Mouse (Mus musculus): ENCODE data around the gene Syt17.
A peak's percentile ranks its signal among the peaks of the same experiment; 100 is the strongest.
"Not testable (repeated sequence)": the region's sequence is repeated elsewhere in the genome, so short reads cannot be mapped to it uniquely, and the experiment has no call there.

Syt17 gene

DNA sequence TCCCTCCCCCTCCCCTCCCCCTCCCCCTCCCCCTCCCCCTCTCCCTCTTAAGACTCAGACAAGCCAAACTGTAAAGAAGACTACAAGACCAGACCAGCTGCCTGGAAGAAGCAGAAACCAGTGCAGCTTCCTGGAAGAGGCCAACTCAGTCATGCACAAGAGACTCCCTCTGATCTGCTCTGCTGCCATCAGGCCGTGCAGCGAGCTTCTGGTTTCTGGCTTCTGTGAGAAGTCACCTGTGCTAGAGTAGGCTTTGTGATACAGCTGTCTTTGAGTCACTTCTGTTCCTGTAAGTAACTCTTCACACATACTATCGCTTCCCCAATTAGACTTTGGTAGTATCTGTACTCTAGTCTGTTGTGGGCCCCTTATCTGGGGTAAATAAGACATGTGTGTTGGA lies 68.0 kb downstream of the Syt17 start:
- DNase-seq (ENCODE audit: low spot score in 2 of 2): no peak

DNA sequence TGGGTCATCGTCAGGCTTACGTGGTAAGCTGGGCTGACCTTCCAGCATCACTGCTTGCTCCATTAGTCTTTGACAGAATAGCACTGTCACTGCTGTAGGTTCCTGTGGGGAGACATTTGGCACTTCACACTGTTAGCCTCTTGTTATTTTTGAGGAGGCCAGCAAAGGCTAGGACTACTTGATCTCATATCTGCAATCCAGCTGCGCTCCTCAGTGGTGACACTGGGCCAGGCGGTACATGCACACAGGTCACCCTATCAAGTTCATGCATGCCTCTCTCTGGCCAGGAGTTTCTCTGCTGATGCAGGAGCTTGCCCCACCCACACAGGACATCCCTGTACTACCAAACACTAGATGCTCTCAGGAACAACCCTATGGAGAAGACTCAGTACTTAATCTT lies 71.4 kb downstream of the Syt17 start:
- DNase-seq (ENCODE audit: low spot score in 2 of 2): no peak

DNA sequence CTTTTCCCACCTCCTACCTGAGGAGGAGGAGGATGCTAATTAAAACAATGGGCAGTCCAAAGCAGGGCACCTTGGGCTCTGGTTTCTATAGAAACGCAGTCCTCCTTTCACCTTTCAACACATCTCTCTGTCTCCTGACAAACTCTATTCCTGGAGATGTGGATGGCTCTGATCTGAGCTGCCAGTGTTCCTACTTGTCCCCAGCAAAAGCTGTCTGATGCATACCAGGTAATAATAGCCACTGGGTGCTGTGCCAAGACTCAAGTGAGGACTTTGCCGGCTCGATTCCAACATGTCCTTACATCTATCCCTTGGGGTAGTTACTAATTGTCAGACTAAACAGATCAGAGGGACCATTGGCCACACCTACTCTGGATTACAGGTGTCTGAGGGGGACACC lies 72.7 kb downstream of the Syt17 start:
- DNase-seq (ENCODE audit: low spot score in 2 of 2): peak in 1 of 2 experiments; percentile 56

DNA sequence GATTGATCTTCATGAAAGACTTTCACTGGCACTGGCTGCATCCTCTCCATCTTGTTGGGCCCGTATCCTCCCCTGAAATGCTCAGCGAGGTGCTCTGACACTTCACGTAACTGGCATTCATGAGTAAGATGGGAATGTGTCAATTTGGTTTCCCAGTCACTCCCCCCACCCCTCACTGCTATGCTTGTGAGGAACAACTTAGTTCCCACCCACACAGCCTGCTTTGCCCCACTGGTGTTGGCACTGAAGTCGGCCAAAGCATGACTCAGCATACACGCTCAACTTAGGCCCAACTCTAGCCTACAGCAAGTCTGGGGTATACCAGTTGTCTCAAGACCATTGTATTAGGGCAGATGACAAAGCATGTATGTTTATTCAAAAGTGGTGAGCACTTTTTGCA lies 76.7 kb downstream of the Syt17 start:
- DNase-seq (ENCODE audit: low spot score in 2 of 2): peak; percentile 47 to 53

DNA sequence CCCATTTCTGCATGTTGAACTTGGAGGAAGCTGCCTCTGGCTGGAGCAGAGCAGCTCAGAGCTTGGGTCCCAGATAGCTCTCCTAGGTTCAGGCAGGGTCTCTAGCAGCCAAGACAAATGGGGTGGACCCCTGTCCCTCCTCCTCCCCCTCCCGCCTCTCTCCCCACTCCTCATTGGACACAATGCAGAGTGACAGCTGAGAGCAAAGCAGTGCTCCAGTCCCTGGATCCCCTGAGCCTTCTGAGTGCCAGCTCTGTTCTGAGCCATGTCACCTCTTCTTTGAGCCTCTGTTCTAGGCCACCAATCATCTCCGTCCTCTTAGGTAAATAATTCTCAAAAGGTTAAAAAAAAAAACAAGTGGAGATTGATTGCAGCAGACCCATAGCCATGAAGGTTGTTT lies 78.3 kb downstream of the Syt17 start:
- DNase-seq (ENCODE audit: low spot score in 2 of 2): no peak

DNA sequence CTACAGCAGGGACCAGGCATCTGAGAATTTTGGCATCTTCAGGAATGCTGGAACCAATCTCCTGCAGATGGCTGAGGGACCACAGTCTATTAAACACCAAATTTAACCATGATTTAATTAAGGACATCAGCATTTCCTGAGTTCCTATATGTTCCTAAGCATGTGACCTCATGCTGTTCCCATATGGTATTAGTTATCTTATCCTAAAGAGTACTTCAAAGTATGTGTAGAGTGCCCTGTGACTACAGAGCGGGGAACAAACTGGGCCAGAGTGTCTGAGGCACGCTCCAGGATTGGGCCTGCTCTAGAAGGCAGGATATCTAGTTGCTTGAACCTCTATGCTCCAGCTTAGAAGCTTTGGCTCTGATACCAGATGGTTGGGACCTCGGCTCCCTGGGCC lies 82.1 kb downstream of the Syt17 start:
- no peak for DNase-seq (ENCODE audit: low spot score in 2 of 2)

DNA sequence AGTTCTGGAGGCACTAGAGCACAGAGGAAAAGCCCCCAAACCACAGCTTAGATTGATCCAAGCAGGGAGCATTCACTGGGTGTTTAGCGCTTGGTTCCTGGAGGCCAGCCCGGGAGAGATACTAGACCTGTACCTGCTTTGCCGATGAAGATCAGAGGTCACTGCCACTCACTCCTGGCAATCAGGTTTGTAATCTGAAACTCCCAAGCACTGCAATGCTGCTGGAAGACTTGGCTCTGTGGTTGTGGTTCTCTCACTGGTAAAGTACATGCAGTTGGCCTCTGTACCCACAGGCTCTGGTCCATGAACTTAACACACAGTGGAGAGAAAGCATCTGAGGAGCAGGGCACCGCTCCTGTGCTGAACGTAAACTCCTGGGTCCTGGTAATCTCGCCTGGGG lies 82.8 kb downstream of the Syt17 start:
- no peak for DNase-seq (ENCODE audit: low spot score in 2 of 2)

DNA sequence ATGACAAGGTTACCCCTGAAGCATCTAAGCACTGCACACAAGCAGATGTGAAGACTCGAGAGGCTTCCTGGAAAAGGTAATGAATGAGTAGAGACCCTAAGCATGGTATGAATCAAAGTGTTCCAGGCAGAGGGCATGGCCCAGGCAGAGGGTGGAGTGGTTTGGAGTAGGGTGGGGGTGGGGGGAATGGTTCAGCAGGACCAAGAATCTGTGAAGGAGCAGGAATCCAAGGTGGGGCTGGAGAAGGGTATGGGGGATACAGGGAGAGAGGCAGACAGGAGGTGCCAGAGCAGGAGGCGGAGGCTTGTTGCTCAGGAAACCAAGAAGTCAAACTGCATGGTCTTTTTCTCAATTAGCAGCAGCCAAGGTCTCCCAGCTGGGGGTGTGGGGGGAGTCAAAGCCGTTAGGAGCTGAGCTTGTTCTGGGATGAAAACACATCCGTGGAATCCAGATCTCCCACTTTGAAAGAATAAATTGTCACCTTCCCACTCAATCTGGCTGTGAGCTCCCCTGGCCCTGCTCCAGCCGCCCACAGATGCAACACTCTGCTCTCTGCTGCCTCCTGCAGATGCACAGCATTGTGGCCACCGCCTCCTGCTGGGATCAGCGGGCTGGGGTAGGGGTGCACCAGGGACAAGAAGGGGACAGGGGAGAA lies 83.5 kb downstream of the Syt17 start:
- DNase-seq (ENCODE audit: low spot score in 2 of 2): peak; percentile 92 to 94

DNA sequence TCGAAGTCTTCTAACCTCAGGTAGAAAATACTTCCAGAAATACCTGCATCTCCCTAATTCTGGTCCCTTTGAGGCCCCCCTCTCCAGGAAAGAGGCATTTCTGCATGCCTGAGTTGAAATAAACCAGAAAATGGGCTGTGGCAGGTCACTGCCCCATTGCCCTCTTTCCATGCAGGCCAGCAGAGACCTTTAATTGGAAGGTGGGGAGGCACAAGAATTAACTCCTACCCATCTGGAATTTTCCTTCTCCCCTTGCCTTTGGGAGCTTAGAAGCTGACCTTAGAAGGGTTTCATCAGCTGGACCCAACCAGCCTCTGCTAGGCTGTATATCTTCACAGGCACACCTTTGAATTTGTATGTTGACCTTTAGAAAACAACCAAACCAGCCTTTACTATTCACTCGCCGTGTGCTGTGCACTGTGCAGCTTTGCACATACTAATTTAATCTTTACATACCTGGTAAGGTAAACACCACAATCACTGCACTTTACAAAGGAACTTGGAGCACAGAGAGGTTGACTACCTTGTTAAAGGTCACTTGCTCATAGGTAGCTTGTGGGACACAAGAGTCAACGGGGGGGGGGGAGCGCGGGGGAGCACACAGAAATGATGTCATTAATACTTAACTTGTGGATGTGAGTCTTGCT lies 84.3 kb downstream of the Syt17 start:
- DNase-seq (ENCODE audit: low spot score in 2 of 2): no peak

DNA sequence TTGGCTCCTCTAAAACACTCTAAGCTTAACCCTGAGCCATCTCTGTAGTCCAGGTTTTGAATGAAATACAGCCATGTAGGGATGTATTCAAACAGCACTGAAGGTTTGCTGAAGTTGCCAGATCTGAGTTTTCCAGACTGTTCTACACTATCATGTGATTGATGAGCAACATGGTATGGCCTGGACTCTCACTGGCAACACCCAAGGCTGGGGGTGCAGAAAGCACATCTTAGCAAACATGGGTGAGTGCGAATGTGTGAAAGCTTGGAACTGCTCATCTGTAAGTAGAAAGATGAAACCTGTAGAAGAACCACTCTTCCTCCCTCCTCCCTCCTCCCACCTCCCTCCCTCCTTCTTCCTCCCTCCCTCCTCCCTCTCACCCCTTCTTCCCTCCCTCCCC lies 85.1 kb downstream of the Syt17 start:
- DNase-seq (ENCODE audit: low spot score in 2 of 2): no peak

DNA sequence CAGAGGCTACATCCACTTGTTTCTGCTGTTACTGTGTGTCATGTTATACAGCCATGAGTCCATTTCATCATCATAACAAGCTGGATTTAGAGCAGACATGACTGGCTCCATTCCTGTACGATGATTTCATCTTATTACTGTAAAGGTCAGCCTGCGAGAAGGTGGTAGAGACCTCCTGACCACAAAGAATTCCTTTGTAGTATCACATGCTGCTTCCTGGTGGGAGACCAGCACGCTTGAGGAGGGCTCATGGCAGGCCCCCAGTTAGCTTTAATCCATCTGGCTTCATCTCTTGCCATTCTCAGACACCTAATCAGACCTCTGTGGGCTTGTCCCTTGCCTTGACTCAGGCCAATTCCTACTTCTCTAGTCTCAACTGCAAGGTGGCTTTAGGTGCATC lies 85.8 kb downstream of the Syt17 start:
- no peak for DNase-seq (ENCODE audit: low spot score in 2 of 2)

DNA sequence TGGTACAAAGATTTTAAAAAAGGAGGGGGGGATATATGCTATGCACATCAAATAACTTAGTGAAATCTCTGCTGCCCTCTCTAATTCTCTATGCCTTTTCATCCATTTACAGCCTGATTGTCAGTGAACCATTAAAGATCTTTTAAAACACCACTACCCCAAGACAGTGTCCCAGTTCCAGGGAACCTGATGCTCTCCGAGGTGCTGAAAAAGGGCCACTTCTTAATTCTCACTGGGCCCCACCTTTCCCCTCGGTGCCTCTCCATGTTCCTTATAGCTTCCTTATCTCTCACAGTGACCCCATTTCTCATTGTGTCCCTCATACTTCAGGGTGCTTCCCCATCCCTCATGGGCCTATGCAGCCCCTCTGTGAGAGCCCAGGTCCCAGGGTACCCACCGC lies 89.0 kb downstream of the Syt17 start:
- no peak for DNase-seq (ENCODE audit: low spot score in 2 of 2)

DNA sequence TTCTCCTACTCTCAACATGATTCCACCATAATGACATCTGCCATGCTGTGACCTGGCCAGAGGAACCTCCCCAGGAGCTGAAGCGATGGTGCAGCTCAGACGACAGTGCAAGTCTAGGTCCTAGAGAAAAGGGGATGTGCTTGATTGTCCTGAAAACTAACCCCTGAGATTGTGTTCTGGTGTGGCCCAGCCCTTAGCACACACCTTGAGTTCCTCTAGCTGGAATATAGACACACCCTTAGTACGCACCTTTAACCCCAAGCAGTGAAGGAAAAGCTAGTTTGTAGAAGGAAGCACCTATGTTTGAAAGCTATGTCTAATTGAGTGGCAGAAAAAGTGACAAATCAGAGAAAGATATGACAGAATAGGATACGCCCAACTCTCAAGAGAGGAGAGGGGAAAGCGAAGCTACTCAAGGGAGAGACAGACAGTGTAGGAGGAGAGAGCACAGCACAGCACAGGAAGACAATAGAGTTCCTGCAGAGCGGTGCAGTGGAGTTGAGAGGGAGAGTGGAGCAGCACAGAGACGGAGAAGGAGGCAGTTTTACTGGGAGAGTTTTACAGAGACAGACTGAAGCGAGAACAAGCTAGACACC lies 91.5 kb downstream of the Syt17 start:
- not testable (repeated sequence) for DNase-seq (ENCODE audit: low spot score in 2 of 2)

DNA sequence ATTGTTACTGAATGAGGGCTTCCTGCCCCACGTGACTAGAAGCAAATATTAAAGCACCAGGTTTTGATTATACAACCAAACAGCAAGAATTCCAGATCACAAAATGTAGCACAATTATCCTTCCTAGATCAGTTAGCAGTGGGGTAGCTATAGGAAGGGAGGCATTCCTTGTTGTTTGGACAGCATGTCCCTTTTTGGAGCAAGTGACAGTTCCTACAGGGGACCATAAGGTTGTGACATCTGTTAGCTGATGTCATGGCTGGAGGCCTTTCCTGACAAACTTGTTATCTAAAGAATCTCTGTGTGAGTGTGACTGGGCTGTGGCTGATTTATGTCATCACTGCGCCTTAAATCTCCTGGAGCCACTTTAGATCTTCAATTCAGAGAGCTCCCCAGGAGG lies 97.2 kb downstream of the Syt17 start:
- no peak for DNase-seq (ENCODE audit: low spot score in 2 of 2)

DNA sequence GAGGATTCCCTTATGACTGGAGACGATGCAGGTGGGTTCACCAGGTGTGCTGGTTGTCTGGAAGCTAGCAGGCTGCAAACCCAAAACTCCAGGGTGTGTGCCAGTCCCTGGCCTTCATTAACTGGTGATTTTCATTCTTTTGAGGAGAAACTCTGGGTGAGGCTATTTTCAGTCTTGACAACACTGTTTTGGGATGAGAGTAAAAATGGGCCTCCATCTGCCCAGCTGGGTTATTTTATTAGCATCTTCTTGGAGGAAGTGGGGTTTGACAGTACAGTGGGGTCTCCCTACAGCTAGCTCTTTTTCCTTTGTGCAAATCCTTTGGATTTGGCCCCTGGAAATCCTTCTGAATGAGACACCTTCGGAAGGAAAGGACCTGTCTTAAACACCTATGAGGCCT lies 101.1 kb downstream of the Syt17 start:
- DNase-seq (ENCODE audit: low spot score in 2 of 2): peak in 1 of 2 experiments; percentile 39

DNA sequence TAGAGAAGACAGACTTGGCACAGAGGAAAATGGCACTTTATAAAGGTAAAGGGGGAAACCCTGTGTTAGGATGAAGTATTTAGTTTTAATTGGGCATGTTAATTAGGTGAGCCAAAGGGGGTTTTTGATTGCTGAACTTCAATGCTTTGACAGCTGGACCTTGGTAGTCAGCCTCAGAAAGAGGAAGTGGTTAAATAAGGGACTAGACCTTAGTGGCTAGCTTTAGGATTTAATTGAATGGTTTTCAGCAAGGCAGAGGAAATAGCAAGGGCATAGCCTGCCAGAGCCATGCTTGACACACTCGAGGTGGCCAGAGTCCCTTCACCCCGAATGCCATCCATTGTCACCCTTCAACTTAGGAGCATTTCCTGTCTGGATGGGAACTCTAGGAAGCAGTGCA lies 101.6 kb downstream of the Syt17 start:
- no peak for DNase-seq (ENCODE audit: low spot score in 2 of 2)

DNA sequence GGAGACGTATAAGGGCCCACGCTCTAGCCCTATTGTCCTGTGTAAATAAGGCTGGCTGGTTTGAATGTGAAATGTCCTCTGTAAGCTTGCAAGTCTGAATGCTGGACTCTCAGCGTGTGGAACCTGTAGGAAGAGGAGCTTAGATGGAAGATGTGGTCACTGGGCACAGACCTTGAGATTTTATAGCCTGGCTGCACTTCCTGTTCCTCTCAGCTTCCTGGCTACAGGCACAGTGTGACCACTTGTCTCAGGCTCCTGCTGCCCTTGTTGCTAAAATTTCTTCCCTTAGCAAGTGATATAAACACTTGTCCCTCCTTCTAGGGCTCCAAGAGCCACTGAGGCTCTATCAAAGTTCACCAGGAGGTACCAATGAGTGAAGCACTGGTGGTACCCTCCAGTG lies 102.6 kb downstream of the Syt17 start:
- DNase-seq (ENCODE audit: low spot score in 2 of 2): no peak

DNA sequence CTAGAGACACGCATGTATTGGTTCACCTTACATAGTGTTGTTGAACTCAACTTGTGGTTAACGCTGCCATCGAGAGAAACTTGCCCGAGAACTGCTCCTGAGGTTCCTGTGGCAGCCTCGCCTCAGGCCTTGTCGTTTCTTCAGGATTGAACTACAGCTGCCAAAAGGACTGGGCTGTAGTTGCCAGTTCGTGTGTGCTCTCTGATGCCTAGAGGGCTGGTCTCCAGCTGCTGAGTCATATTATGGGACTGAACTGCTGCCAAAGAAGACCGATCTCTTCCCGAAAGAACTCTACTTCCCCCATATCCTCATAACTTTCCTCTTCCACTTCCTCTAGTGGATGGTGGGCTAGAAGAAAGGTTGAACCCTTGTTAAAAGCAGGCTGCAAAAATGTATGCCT lies 103.3 kb downstream of the Syt17 start:
- DNase-seq (ENCODE audit: low spot score in 2 of 2): no peak

All from frontal cortex, postnatal 36 days (tissue).